Mouse (Mus musculus): ENCODE measurements at regions not wholly inside any gene's neighbourhood (a gene's known extent, or its start where the extent isn't known, plus 50 kb on each side); places are given as distances from the start of the nearest gene placed in this dataset.

DNA sequence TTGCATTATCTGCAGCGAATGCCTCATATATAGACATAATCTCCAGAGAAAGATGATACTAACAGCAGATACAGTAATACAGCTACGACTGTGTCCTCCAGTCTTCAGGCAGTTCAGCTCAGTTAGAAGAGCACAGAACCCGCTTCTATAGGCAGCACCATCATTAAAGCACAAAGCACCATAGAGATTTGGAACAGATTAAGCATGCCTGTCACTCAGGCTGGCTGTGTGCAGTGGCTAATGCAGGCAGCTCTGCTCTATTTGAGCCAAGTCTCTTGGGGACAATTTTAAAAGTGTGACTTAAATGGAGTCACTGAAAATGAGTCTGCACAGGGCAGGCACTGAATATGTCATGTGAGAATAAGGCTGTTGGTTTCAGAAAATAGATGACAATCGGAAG, 1660.7 kb upstream of the Flrt2 start:
- Histone ChIP-seq H3K27ac (no peak overlapping the region), H3K9ac (no peak overlapping the region), H3K4me3 (replicated peaks) (no peak overlapping the region), H3K27me3 (no peaks in the 10 kb centered on the region), H3K4me1 (peaks cover 3% of the 10 kb centered on the region; the same call in 1 of the 2 replicates), H3K4me2 (no peak overlapping the region), H3K36me3 (replicated peaks) (no peaks in the 10 kb centered on the region), H3K9me3 (no peaks in the 10 kb centered on the region)
- WGBS, result 51% methylated on average over 4 of the region's 4 CpGs
- peak; percentile 73 for ATAC-seq (ENCODE audit: low FRiP score)

DNA sequence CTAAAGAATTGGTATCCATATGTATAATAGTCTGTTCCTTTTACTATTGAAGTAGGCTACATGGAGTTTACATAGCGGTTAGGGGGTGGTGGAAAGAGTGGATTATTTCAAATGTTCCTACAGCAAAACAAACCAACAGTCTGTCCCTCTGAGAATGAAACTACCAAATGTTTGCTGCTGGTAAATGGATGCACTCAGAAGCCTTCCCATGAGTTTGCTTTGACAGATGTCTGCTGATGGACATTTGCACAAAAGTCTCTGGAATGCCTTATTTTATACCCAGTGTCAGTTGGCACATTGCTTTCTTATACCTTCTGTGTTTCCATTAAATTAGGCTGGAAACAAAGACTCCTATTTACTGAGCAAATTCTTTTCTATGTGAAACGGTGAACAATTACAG, 1644.1 kb upstream of the Flrt2 start:
- ATAC-seq (ENCODE audit: low FRiP score), result peak; percentile 67; the same call in 1 of the 2 replicates
- 51% methylated on average over 2 of the region's 2 CpGs for WGBS
- H3K4me1 ChIP-seq, result no peaks in the 10 kb centered on the region; the same call in 1 of the 2 replicates
- H3K4me2 ChIP-seq, result no peak overlapping the region
- no peaks in the 10 kb centered on the region for H3K36me3 ChIP-seq (replicated peaks)
- H3K9ac ChIP-seq, result no peak overlapping the region
- no peaks in the 10 kb centered on the region for H3K27me3 ChIP-seq
- no peak overlapping the region for H3K4me3 ChIP-seq (replicated peaks)
- no peak overlapping the region for H3K27ac ChIP-seq
- H3K9me3 ChIP-seq, result no peaks in the 10 kb centered on the region

DNA sequence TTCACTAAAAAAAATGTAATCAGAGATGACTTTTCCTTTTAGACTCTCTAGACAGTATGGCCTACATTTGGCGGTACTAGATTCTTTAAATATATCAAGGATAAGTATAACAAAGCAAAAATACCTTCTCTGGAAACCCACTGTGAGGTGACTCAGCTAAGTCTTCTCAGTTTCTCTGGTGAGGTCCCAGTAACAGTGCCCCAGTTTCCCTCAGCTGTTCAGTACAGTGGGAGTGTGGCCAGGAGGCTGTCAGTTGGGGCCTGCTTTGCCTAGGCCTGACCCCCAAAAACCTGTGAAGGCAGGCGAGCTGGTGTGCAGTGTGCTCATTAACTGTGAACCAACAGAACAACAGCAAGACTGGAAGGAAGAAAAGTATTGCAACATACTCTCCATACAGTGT, 1634.3 kb upstream of the Flrt2 start:
- Histone ChIP-seq H3K9ac (no peak overlapping the region), H3K36me3 (replicated peaks) (no peaks in the 10 kb centered on the region), H3K4me1 (no peaks in the 10 kb centered on the region), H3K4me3 (replicated peaks) (no peak overlapping the region), H3K4me2 (no peak overlapping the region), H3K27me3 (no peaks in the 10 kb centered on the region), H3K9me3 (no peaks in the 10 kb centered on the region), H3K27ac (no peak overlapping the region)
- 94% methylated on average over 2 of the region's 2 CpGs for WGBS
- ATAC-seq (ENCODE audit: low FRiP score), result no peak

DNA sequence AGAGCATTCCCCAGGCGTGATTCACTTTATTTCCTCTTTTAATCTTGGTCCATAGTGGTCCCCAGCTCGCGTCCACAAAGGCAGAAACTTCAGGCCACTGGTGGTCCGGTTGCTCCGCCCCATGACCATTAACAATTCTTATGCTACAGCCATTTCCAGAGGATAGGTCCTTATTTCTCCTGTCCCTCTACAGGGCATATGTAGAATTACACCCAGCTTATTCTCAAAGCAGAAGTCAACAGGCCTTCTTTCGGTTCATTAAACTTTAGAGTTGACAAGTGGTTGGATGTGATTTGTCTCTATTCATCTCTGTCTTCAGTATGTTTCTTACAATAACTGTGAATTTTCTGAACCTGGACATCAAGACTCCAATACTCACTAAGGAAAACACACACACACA, 1632.4 kb upstream of the Flrt2 start:
- Histone ChIP-seq H3K27me3 (no peaks in the 10 kb centered on the region), H3K27ac (no peak overlapping the region), H3K4me2 (no peak overlapping the region), H3K4me3 (replicated peaks) (no peak overlapping the region), H3K36me3 (replicated peaks) (no peaks in the 10 kb centered on the region), H3K9me3 (no peaks in the 10 kb centered on the region), H3K4me1 (no peaks in the 10 kb centered on the region), H3K9ac (no peak overlapping the region)
- ATAC-seq (ENCODE audit: low FRiP score), result no peak
- WGBS, result 93% methylated on average over 6 of the region's 6 CpGs

DNA sequence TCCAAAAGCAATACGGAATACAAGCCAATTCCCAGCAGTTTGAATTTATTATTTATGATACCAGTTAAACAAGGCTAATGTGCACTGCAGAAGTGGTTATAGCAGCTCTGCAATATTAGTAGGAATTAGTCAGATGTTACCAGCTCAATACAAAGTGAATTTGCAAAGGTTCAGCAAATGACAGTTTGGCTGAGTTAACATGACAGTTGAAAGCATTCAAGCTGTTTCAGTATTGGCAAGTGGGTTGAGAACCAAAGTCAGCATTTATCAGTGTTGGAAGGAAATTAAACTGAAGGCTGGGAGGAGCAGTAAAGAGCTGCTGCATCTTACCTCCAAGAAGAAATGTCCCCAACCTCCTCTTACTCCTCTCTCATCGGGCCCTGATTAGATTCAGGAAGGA, 1631.7 kb upstream of the Flrt2 start:
- 84% methylated on average over 2 of the region's 2 CpGs for WGBS
- Histone ChIP-seq H3K4me2 (no peak overlapping the region), H3K27ac (no peak overlapping the region), H3K4me1 (no peaks in the 10 kb centered on the region), H3K9me3 (no peaks in the 10 kb centered on the region), H3K9ac (no peak overlapping the region), H3K27me3 (no peaks in the 10 kb centered on the region), H3K4me3 (replicated peaks) (no peak overlapping the region), H3K36me3 (replicated peaks) (no peaks in the 10 kb centered on the region)
- ATAC-seq (ENCODE audit: low FRiP score), result no peak

DNA sequence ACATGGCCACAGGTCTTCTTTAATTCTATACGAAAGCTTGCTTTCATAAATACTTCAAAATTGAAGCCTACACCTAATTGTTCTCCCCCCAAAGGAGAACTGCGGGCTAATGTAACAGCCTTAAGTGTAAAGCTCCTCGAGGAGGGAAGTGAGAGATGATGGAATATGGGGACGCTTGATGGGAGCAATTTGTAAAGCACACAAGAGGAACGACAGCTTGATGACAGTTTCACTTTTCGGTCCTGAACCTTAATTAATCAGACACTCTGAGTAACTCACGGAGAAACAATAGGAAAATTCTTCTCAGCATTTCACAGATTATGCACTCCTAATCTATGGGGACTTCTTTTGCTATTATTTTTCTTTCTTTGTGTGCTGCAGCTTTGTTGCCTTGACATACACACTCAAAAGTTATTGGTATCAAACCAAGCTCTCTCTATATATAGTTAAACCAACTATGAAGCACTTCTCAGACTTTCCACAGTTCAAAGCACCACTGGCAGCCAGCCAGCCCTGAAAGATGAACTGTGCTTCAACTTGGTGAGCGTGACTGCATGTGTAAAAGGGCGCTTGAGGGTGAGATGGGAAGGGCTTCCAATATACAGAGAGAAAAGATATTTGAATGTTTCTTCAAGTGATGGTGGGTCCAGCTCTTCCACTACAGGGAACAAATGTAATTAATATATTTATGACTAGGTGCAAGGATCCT, 1625.4 kb upstream of the Flrt2 start:
- Histone ChIP-seq H3K4me2 (no peak overlapping the region), H3K9me3 (no peaks in the 10 kb centered on the region), H3K4me3 (replicated peaks) (no peak overlapping the region), H3K9ac (no peak overlapping the region), H3K27me3 (no peaks in the 10 kb centered on the region), H3K4me1 (no peaks in the 10 kb centered on the region), H3K27ac (no peak overlapping the region), H3K36me3 (replicated peaks) (no peaks in the 10 kb centered on the region)
- WGBS, result 48% methylated on average over 9 of the region's 9 CpGs
- ATAC-seq (ENCODE audit: low FRiP score), result no peak

DNA sequence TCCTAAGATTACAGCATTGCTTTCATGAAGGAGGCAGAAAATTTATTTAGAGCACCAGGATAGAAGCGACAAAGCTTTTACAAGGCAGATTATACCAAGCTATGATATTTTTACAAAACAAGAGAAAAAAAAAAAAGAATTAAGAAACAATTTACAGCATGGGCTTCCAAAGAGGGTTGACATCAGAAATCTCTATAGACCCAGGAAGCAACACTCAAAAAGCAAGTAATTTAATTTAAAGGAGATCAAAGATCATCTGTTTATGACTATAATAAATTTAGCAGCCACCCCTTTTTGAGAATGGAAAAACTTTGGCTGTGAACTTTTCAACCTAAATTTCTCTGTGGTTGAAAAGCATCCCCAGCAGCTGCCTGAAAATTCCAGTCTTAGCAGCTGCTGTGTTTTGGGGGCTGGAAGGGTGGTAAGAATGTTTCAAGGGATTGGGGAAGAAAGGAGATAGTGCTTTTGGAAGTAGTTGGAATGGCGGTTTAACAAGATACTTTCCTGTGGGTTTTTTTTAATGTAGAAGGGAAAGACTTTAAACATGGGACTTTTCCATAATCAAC, 1621.0 kb upstream of the Flrt2 start:
- no peaks in the 10 kb centered on the region for H3K36me3 ChIP-seq (replicated peaks)
- no peak overlapping the region for H3K4me3 ChIP-seq (replicated peaks)
- H3K9ac ChIP-seq, result no peak overlapping the region
- H3K9me3 ChIP-seq, result no peaks in the 10 kb centered on the region
- no peak overlapping the region for H3K27ac ChIP-seq
- 86% methylated on average over 2 of the region's 2 CpGs for WGBS
- H3K27me3 ChIP-seq, result no peaks in the 10 kb centered on the region
- H3K4me2 ChIP-seq, result no peak overlapping the region
- no peak for ATAC-seq (ENCODE audit: low FRiP score)
- H3K4me1 ChIP-seq, result no peaks in the 10 kb centered on the region

DNA sequence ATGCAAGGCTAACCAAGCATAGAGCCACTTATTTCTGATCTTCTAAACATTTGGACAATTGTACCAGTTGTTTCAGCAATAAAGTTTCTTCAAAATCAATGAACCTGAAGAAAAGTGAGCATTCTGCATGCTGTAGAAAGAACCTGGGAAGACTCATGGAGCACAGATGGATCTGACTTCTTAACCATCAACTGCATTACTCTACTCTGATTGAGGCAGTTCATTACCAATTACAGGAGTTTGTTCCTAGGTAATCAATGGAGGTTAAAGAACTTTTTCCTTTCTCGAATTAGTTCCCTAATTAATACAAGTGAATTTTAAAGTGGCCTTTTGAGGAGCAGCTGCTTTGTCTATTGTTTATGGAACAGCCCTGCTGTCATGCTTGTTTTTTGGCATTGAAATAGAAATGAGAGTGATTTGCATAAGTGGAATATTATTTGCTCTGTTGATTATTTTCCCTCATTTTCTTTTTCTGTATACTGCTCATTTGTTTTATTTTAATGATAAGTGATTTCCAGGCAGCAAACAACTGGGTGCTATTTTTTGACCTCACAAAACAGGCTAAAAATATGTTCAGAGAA, 1586.4 kb upstream of the Flrt2 start:
- peaks cover 4% of the 10 kb centered on the region; the same call in 1 of the 2 replicates for H3K4me1 ChIP-seq
- 22% methylated on average over 1 of the region's 1 CpGs for WGBS
- no peak overlapping the region for H3K4me3 ChIP-seq (replicated peaks)
- H3K27me3 ChIP-seq, result no peaks in the 10 kb centered on the region
- no peak overlapping the region for H3K9ac ChIP-seq
- H3K9me3 ChIP-seq, result no peaks in the 10 kb centered on the region
- H3K36me3 ChIP-seq (replicated peaks), result no peaks in the 10 kb centered on the region
- H3K27ac ChIP-seq, result no peak overlapping the region
- H3K4me2 ChIP-seq, result no peak overlapping the region
- ATAC-seq (ENCODE audit: low FRiP score), result no peak

DNA sequence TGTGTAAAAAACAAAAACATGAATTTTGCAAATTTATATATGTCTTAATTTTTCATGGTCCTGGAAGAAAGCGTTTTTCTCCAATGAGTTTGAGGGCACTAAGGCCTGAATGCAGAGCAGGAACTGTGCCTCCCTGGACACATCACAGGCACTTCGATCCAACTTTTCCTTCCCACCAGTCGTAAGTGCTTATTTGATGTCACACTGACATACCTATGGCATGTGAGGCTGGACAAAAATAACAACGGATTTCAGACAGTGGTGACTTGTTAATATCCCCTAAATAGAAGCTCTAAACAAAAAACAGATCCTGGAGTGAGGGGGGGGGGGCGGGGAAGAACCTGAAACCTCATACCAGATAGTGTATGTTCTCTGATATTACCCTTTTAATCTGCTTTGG, 1541.9 kb upstream of the Flrt2 start:
- 80% methylated on average over 5 of the region's 5 CpGs for WGBS
- Histone ChIP-seq H3K4me1 (no peaks in the 10 kb centered on the region), H3K27ac (no peak overlapping the region)

DNA sequence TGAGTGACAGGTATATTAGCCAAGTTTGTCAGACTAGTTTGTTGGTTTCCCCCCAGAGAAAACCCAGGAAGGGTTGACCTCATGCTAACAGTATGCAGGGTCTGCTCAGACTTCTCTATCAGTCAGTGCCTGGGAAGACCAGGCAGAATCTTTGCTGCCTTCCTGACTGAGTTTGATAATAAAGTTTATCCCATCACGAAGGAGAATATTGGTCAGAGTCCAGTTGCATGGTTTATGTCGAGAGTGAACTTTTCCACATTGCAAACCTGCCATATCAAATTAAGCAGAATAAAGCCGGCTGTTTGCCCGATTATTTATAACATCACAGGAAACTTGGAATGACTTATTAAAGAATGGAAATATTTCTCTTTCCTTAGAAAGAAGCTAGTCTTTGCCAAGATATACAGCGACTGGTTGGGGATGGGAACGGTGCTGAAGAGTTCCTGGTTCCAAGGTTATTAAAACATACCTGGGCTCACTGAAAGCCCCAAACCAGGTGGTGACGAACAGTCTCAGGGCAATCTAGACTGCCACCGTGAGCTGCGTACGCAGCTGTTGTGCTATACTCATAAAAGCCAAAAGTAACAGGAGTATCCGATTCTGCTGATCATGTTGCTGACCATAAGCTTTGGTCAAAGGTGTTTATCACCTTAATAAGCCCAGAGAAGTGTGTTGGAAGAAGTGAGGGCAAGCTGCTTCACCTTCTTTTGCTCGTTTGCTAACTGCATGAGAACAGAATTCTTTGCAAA, 1536.7 kb upstream of the Flrt2 start:
- no peak for ATAC-seq (ENCODE audit: low FRiP score)
- 88% methylated on average over 12 of the region's 12 CpGs for WGBS
- H3K4me1 ChIP-seq, result no peaks in the 10 kb centered on the region
- no peaks in the 10 kb centered on the region for H3K36me3 ChIP-seq (replicated peaks)
- H3K4me3 ChIP-seq (replicated peaks), result no peak overlapping the region
- no peaks in the 10 kb centered on the region for H3K27me3 ChIP-seq
- H3K4me2 ChIP-seq, result no peak overlapping the region
- no peaks in the 10 kb centered on the region for H3K9me3 ChIP-seq
- no peak overlapping the region for H3K9ac ChIP-seq
- no peak overlapping the region for H3K27ac ChIP-seq

More for the DNA sequence above, 1541.9 kb upstream of the Flrt2 start:
- Histone ChIP-seq H3K27me3 (no peaks in the 10 kb centered on the region), H3K9me3 (no peaks in the 10 kb centered on the region), H3K4me2 (no peak overlapping the region), H3K4me3 (replicated peaks) (no peak overlapping the region), H3K9ac (no peak overlapping the region), H3K36me3 (replicated peaks) (no peaks in the 10 kb centered on the region)
- no peak for ATAC-seq (ENCODE audit: low FRiP score)

DNA sequence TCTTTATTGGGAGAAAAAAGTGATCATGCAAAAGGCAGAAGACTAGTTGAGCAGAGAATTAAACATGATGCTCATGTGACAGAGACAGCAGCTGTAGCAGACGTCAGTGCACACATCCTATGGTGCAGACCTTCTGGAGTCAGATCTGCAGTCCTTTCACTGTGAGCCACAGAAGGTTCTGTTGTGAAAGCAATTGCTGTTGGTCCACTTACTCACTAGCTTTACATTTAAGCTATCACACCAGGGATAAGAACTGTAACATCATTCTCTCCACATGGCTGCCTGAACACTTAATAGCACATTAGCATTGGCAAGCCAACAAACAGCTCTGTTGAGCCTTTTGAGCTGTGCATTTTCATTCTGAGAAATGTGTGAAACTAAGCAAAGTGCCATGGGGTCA, 1509.7 kb upstream of the Flrt2 start:
- no peak overlapping the region for H3K4me2 ChIP-seq
- H3K9me3 ChIP-seq, result no peaks in the 10 kb centered on the region
- no peaks in the 10 kb centered on the region for H3K27me3 ChIP-seq
- no peak overlapping the region for H3K4me3 ChIP-seq (replicated peaks)
- no peak overlapping the region for H3K27ac ChIP-seq
- H3K4me1 ChIP-seq, result no peaks in the 10 kb centered on the region
- 54% methylated on average over 1 of the region's 1 CpGs for WGBS
- no peak for ATAC-seq (ENCODE audit: low FRiP score)
- no peak overlapping the region for H3K9ac ChIP-seq
- no peaks in the 10 kb centered on the region for H3K36me3 ChIP-seq (replicated peaks)

DNA sequence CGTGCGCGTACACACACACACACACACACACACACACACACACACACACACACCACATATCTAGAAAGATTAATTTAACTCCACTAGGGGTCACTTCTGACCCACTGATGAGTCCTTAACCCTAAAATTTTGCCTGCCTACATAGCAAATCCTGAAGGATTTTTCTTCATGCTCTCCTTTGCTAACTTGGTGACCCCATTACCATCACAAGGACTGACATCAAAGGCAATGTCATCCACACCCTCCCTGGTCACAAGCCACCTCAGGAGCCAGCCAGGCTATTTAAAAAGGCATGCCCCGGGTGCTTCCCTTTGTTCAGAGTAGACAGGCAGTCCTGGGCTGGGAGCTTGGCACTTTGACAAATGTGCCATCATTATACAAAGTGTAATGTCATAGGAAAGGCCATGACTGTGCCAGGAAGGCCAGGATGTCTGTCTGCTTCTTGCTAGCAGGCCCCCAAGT, 1501.4 kb upstream of the Flrt2 start:
- H3K4me1 ChIP-seq, result no peaks in the 10 kb centered on the region
- WGBS, result 81% methylated on average over 4 of the region's 4 CpGs
- ATAC-seq (ENCODE audit: low FRiP score), result 0 out of 2 replicates have a peak, but pooled peaks have one; percentile 23

More for the DNA sequence above, 1501.4 kb upstream of the Flrt2 start:
- Histone ChIP-seq H3K4me3 (replicated peaks) (no peak overlapping the region), H3K9me3 (no peaks in the 10 kb centered on the region), H3K4me2 (no peak overlapping the region), H3K36me3 (replicated peaks) (no peaks in the 10 kb centered on the region), H3K27ac (no peak overlapping the region), H3K27me3 (no peaks in the 10 kb centered on the region), H3K9ac (no peak overlapping the region)
